Mouse (Mus musculus) layer of hippocampus, adult 9-11 months (tissue): Measurements from ENCODE around the gene Zhx3.

Experiments used
- DNase-seq: peaks from one replicate; pipeline ENCODE4 v3.0.0; 2022

Gene Zhx3

GRCm38 (mm10) chr2:160800967-160801366 is 71.8 kb downstream of the Zhx3 start:
- DNase-seq, result no peak

GRCm38 (mm10) chr2:160798206-160798605 is 74.6 kb downstream of the Zhx3 start:
- no peak for DNase-seq

GRCm38 (mm10) chr2:160796973-160797372 is 75.8 kb downstream of the Zhx3 start:
- DNase-seq, result peak; percentile 50

GRCm38 (mm10) chr2:160793117-160793516 is 79.7 kb downstream of the Zhx3 start:
- no peak for DNase-seq

- no peak for DNase-seq
These were observed 83.1 kb downstream of the Zhx3 start for GRCm38 (mm10) chr2:160789741-160790140.

GRCm38 (mm10) chr2:160789046-160789445 is 83.8 kb downstream of the Zhx3 start:
- DNase-seq, result no peak

- DNase-seq, result peak; percentile 54
These were observed 86.5 kb downstream of the Zhx3 start for GRCm38 (mm10) chr2:160786333-160786732.

GRCm38 (mm10) chr2:160780834-160781219 is 92.0 kb downstream of the Zhx3 start:
- DNase-seq, result no peak

- DNase-seq, result no peak
These were observed 92.5 kb downstream of the Zhx3 start for GRCm38 (mm10) chr2:160780154-160780833.

- DNase-seq, result no peak
These were observed 94.8 kb downstream of the Zhx3 start for GRCm38 (mm10) chr2:160778034-160778433.

- no peak for DNase-seq
These were observed 101.2 kb downstream of the Zhx3 start for GRCm38 (mm10) chr2:160771325-160772276.

- peak; percentile 57 for DNase-seq
These were observed 101.9 kb downstream of the Zhx3 start for GRCm38 (mm10) chr2:160770871-160771270.

- DNase-seq, result no peak
These were observed 102.4 kb downstream of the Zhx3 start for GRCm38 (mm10) chr2:160770409-160770808.

- DNase-seq, result no peak
These were observed 103.8 kb downstream of the Zhx3 start for GRCm38 (mm10) chr2:160768997-160769396.

- DNase-seq, result no peak
These were observed 104.6 kb downstream of the Zhx3 start for GRCm38 (mm10) chr2:160768097-160768695.

GRCm38 (mm10) chr2:160767201-160767600 is 105.6 kb downstream of the Zhx3 start:
- no peak for DNase-seq

GRCm38 (mm10) chr2:160766371-160766771 is 106.4 kb downstream of the Zhx3 start:
- peak; percentile 37 for DNase-seq

GRCm38 (mm10) chr2:160765096-160765495 is 107.7 kb downstream of the Zhx3 start:
- DNase-seq, result no peak

- DNase-seq, result no peak
These were observed 108.4 kb downstream of the Zhx3 start for GRCm38 (mm10) chr2:160764386-160764785.

- no peak for DNase-seq
These were observed 109.0 kb downstream of the Zhx3 start for GRCm38 (mm10) chr2:160763816-160764215.

- DNase-seq, result no peak
These were observed 112.2 kb downstream of the Zhx3 start for GRCm38 (mm10) chr2:160760433-160761184.

- DNase-seq, result no peak
These were observed 116.1 kb downstream of the Zhx3 start for GRCm38 (mm10) chr2:160756583-160757203.
